Mouse (Mus musculus) limb, embryonic 13.5 days (tissue): ENCODE measurements at regions not wholly inside any gene's neighbourhood (a gene's known extent, or its start where the extent isn't known, plus 50 kb on each side); places are given as distances from the start of the nearest gene placed in this dataset.

ENCODE experiments used
- ATAC-seq: fragments of 200-750 bp; cut with Nextera tagmentation; 2 replicates; pipeline ENCODE4 v1.8.0; 2017; ENCODE audit warnings: low read depth, moderate number of reproducible peaks, moderate TSS enrichment; ENCODE audit not compliant: low FRiP score
- H3K27ac ChIP-seq: fragments of 300-500 bp; sonication (generic); 2 replicates; pipeline ENCODE4 v1.5.1; 2015; ENCODE audit warnings: inconsistent platforms, mild to moderate bottlenecking, moderate library complexity
- H3K27me3 ChIP-seq: fragments of 300-500 bp; sonication (generic); 2 replicates; pipeline ENCODE4 v1.6.1; 2015; ENCODE audit warnings: mild to moderate bottlenecking, inconsistent platforms
- H3K36me3 ChIP-seq: fragments of 300-500 bp; sonication (generic); 2 replicates; pipeline ENCODE4 v1.6.1; 2015; ENCODE audit warnings: inconsistent platforms, mild to moderate bottlenecking, moderate library complexity
- H3K4me1 ChIP-seq: fragments of 300-500 bp; sonication (generic); 2 replicates; pipeline ENCODE4 v1.6.1; 2015; ENCODE audit warnings: inconsistent platforms
- H3K4me2 ChIP-seq: fragments of 300-500 bp; sonication (generic); replicated peaks from 2 replicates; pipeline ENCODE4 v1.6.1; 2015; ENCODE audit warnings: inconsistent platforms, mild to moderate bottlenecking, moderate library complexity
- H3K4me3 ChIP-seq: fragments of 300-500 bp; sonication (generic); 2 replicates; pipeline ENCODE4 v1.5.1; 2015; ENCODE audit warnings: moderate library complexity, mild to moderate bottlenecking, inconsistent platforms
- H3K9ac ChIP-seq: fragments of 300-500 bp; sonication (generic); 2 replicates; pipeline ENCODE4 v1.6.1; 2015; ENCODE audit warnings: mild to moderate bottlenecking, inconsistent platforms
- H3K9me3 ChIP-seq: fragments of 300-500 bp; sonication (generic); 2 replicates; pipeline ENCODE4 v1.6.1; 2016; ENCODE audit warnings: inconsistent platforms
- WGBS: fragments of 180-500 bp; shearing (Covaris S2); methylation state at CpG from one replicate; pipeline ENCODE4 v1.1.7; 2015; 5-methylcytosine and 5-hydroxymethylcytosine counted together

- Histone ChIP-seq H3K4me1 (peaks cover 20% of the 10 kb centered on the region), H3K27ac (no peak overlapping the region), H3K4me3 (no peak overlapping the region), H3K27me3 (0 out of 2 replicates have a peak, but pooled peaks cover 6% of the 10 kb centered on the region), H3K9ac (no peak overlapping the region; the same call in 1 of the 2 replicates), H3K9me3 (no peaks in the 10 kb centered on the region), H3K36me3 (no peaks in the 10 kb centered on the region), H3K4me2 (no peak overlapping the region)
- ATAC-seq, result peak; percentile 60
- 10% methylated on average over 8 of the region's 8 CpGs for WGBS
These were observed 83.5 kb upstream of the Parp11 start for GRCm38 (mm10) chr6:127362966-127363752.

GRCm38 (mm10) chr6:127363871-127364590 lies 82.6 kb upstream of the Parp11 start:
- no peak overlapping the region for H3K9ac ChIP-seq
- H3K9me3 ChIP-seq, result no peaks in the 10 kb centered on the region
- H3K4me3 ChIP-seq, result no peak overlapping the region
- H3K27me3 ChIP-seq, result 0 out of 2 replicates have a peak, but pooled peaks cover 6% of the 10 kb centered on the region
- ATAC-seq, result no peak
- H3K27ac ChIP-seq, result no peak overlapping the region
- no peak overlapping the region for H3K4me2 ChIP-seq
- WGBS, result 33% methylated on average over 7 of the region's 7 CpGs
- peaks cover 17% of the 10 kb centered on the region for H3K4me1 ChIP-seq
- H3K36me3 ChIP-seq, result no peaks in the 10 kb centered on the region

DNA sequence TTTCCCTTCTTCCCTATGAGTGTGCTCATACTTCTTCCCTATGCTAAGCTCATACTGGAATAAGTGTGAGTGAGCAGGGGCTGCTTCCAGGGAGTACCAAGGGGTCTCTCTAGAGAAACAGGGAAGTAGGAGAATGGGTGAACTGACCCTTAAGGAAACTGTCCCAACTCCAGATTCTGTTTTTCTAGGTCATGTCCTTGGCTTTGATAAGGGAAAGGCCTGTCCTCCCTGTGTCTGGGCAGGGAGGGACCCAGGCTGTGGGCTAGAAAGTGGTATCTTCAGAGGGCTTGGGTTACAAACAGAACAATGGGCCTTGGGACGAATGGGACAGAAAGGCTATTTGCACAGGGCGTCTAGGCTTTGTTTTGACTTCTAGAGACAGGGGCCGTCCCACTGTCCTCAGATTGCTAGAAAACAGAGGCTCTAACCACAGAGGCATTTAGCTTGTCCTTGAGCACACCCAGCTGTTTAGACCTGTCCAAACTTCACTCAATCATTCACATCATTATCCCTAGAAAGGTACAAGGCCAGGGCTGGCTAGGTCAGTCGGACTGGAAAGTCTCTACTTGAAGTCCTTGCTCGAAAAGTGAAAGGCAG lies 82.0 kb upstream of the Parp11 start:
- ATAC-seq, result no peak
- no peak overlapping the region for H3K27ac ChIP-seq
- WGBS, result 64% methylated on average over 5 of the region's 5 CpGs
- no peak overlapping the region for H3K4me2 ChIP-seq
- no peak overlapping the region for H3K4me3 ChIP-seq
- no peak overlapping the region for H3K9ac ChIP-seq
- 0 out of 2 replicates have a peak, but pooled peaks cover 6% of the 10 kb centered on the region for H3K27me3 ChIP-seq
- no peaks in the 10 kb centered on the region for H3K36me3 ChIP-seq
- peaks cover 16% of the 10 kb centered on the region for H3K4me1 ChIP-seq
- H3K9me3 ChIP-seq, result no peaks in the 10 kb centered on the region

DNA sequence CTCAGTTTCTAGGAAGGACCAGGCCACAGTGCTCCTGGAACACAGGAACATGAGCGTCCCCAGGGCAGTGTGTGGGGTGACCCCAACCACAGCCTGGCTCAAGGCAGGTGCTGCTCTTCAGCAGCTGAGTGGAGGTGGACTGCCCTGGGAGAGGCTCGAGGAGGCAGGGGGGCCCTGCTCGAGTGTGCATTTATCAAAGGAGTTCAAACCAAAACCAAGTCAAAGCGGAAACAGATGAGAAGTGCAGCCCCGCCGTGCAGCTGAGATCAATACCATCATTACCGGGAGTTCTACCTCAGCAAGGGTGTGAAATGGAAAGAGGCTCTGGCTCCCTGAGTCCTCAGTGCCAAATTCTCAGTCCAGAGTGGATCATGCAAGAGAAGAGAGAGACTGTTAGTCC lies 81.4 kb upstream of the Parp11 start:
- Histone ChIP-seq H3K9me3 (no peaks in the 10 kb centered on the region), H3K27ac (no peak overlapping the region), H3K27me3 (0 out of 2 replicates have a peak, but pooled peaks cover 6% of the 10 kb centered on the region), H3K9ac (no peak overlapping the region), H3K36me3 (no peaks in the 10 kb centered on the region), H3K4me3 (no peak overlapping the region), H3K4me2 (no peak overlapping the region), H3K4me1 (peaks cover 16% of the 10 kb centered on the region)
- no peak for ATAC-seq
- 32% methylated on average over 7 of the region's 7 CpGs for WGBS

DNA sequence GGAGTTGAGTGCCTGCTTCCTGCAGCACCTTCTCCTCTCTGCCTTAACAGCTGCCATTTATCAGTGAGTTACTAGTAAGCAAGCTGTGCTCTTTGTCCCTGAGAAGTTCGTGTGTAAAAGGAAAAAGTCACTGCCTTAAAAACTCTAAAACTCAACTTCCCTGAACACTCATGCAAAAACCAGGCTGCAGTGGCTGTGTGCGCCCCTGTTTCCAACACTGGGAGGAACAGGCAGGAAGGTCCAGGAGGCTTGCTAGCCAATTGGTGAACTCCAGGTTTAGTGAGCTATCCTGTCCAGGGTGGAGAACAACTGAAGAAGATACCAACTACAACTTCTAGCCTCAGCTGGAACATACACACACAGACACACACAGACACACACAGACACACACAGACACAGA lies 81.0 kb upstream of the Parp11 start:
- Histone ChIP-seq H3K4me1 (peaks cover 16% of the 10 kb centered on the region), H3K36me3 (no peaks in the 10 kb centered on the region), H3K4me3 (no peak overlapping the region), H3K4me2 (no peak overlapping the region), H3K27ac (no peak overlapping the region), H3K9ac (no peak overlapping the region), H3K9me3 (no peaks in the 10 kb centered on the region), H3K27me3 (0 out of 2 replicates have a peak, but pooled peaks cover 6% of the 10 kb centered on the region)
- WGBS, result 53% methylated on average over 2 of the region's 2 CpGs
- no peak for ATAC-seq

DNA sequence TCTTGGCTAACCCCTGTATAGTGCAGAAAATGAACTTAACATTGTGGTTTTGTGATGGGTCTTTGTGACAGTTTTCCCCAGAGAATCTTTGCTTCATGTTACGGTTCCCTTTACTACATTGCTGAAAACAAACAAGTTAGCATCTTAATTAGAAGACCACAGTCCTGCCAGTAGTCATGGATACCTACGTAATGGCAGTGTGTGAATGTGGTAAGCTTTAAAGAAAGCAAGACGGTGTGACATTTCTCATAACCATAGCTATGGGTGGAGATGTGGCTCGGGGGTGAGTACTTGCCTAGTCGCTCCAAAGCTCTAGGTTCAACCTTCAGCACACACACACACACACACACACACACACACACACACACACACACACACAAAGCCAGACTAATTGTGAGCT lies 73.6 kb upstream of the Parp11 start:
- 78% methylated on average over 5 of the region's 5 CpGs for WGBS
- Histone ChIP-seq H3K36me3 (no peaks in the 10 kb centered on the region), H3K4me1 (0 out of 2 replicates have a peak, but pooled peaks cover 3% of the 10 kb centered on the region), H3K4me3 (no peak overlapping the region), H3K4me2 (no peak overlapping the region), H3K27me3 (no peaks in the 10 kb centered on the region), H3K9ac (no peak overlapping the region), H3K9me3 (no peaks in the 10 kb centered on the region), H3K27ac (no peak overlapping the region)
- no peak for ATAC-seq

GRCm38 (mm10) chr6:127373797-127374463 lies 72.7 kb upstream of the Parp11 start:
- no peaks in the 10 kb centered on the region for H3K36me3 ChIP-seq
- H3K27ac ChIP-seq, result no peak overlapping the region
- H3K4me1 ChIP-seq, result 0 out of 2 replicates have a peak, but pooled peaks cover 3% of the 10 kb centered on the region
- ATAC-seq, result no peak
- H3K4me2 ChIP-seq, result no peak overlapping the region
- no peaks in the 10 kb centered on the region for H3K9me3 ChIP-seq
- H3K4me3 ChIP-seq, result no peak overlapping the region
- H3K27me3 ChIP-seq, result no peaks in the 10 kb centered on the region
- 76% methylated on average over 13 of the region's 13 CpGs for WGBS
- no peak overlapping the region for H3K9ac ChIP-seq

- Histone ChIP-seq H3K27me3 (no peaks in the 10 kb centered on the region), H3K4me2 (no peak overlapping the region), H3K9me3 (no peaks in the 10 kb centered on the region), H3K9ac (no peak overlapping the region), H3K4me3 (no peak overlapping the region), H3K36me3 (no peaks in the 10 kb centered on the region), H3K27ac (no peak overlapping the region), H3K4me1 (0 out of 2 replicates have a peak, but pooled peaks cover 3% of the 10 kb centered on the region)
- WGBS, result 46% methylated on average over 12 of the region's 12 CpGs
- ATAC-seq, result no peak
These were observed 72.0 kb upstream of the Parp11 start for GRCm38 (mm10) chr6:127374464-127375143.

DNA sequence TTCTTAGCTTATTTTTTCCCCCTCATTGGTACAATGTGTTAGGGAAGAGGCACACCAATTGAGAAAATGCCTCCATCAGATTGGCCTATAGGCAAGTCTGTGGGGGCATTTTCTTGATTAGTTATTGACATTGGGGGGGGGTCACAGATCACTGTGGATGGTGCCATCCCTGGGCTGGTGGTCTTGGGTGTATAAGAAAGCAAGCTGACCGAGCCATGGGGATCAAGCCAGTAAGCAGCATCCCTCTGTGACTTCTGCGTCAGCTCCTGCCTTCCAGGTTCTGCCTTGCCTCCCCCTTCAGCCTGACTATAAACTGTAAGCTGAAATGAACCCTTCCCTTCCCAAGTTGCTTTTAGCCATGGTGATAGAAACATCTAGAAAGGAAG lies 71.5 kb upstream of the Parp11 start:
- Histone ChIP-seq H3K9ac (no peak overlapping the region), H3K4me1 (0 out of 2 replicates have a peak, but pooled peaks cover 3% of the 10 kb centered on the region), H3K4me2 (no peak overlapping the region), H3K27ac (no peak overlapping the region), H3K36me3 (no peaks in the 10 kb centered on the region), H3K4me3 (no peak overlapping the region), H3K9me3 (no peaks in the 10 kb centered on the region), H3K27me3 (no peaks in the 10 kb centered on the region)
- 82% methylated on average over 2 of the region's 2 CpGs for WGBS
- no peak for ATAC-seq

DNA sequence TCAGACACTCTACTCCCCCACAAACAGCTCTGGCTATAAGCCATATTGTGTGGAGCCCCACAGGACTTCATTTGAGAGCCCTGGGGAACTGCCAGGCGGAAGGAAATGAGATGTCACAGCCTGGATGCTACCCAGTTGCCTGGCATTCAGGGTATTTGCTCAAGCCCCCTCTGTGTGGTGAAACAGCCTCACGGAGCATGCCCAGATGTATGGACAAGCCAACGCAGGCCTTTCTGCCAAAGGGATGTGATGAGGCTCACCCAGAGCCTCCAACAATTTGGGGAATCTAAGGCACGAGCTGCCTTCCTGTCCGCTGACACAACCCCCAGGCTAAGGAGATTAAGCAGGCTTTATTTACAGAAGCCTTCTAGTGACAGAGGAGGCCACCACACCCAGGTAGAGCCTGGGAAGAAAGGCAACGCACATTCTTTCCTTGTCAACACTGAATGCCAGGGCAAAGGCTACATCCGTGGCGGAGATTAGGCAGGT lies 70.9 kb upstream of the Parp11 start:
- H3K4me2 ChIP-seq, result no peak overlapping the region
- no peak overlapping the region for H3K27ac ChIP-seq
- 0 out of 2 replicates have a peak, but pooled peaks cover 3% of the 10 kb centered on the region for H3K4me1 ChIP-seq
- 68% methylated on average over 8 of the region's 8 CpGs for WGBS
- no peak overlapping the region for H3K4me3 ChIP-seq
- H3K9ac ChIP-seq, result no peak overlapping the region
- ATAC-seq, result no peak
- H3K9me3 ChIP-seq, result no peaks in the 10 kb centered on the region
- no peaks in the 10 kb centered on the region for H3K27me3 ChIP-seq
- H3K36me3 ChIP-seq, result no peaks in the 10 kb centered on the region

DNA sequence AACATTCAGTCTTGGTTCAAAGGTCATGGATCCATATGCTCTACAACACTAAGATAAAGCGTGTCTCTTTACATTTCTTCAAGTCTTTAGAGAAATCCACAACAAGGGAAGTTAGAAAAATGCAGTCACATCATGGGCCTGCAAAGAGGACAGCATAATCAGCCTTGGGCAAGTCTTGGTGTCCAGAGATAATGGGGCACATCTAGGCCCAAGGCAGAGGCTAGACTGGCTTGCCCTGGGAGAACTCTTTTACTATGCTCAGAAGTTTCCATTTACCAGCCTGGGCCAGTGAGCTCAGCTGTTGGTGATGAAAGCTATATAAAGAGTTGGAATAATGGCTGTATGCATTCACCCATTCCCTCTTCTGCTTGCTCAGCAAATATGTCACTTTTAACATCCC lies 67.9 kb upstream of the Parp11 start:
- 90% methylated on average over 1 of the region's 1 CpGs for WGBS
- Histone ChIP-seq H3K4me2 (no peak overlapping the region), H3K4me1 (0 out of 2 replicates have a peak, but pooled peaks cover 3% of the 10 kb centered on the region), H3K4me3 (no peak overlapping the region), H3K9me3 (no peaks in the 10 kb centered on the region), H3K27me3 (0 out of 2 replicates have a peak, but pooled peaks cover 3% of the 10 kb centered on the region), H3K9ac (no peak overlapping the region), H3K27ac (no peak overlapping the region), H3K36me3 (no peaks in the 10 kb centered on the region)
- ATAC-seq, result no peak
